Mouse (Mus musculus): Measurements from ENCODE around the gene Mpz. TPM values are rescaled to one million over a fixed set of nuclear protein-coding genes. Genes with fewer than 3 reads are reported as not detected.

Mpz gene
- polyA plus RNA-seq, 1 experiment from 2014 or later = 0.05 TPM

DNA sequence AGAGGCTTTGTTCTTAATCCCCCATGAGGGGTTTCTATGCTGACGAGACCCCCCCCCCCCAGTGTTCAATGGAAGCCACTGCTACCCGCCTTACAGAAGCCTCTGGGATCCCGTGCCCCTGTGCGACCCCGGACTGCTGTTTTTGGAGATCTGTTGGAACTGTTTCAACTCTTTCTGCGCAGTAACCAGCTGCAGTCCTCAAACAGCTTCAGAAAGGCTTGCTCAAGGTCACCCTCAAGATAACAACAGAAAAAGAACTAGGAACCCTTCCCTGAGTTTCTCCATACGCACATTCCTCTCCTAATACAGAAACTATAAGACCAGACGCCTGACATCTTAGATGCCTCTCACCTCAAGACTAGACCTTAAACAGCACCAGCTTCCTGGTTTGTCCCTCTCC is 38.5 kb downstream of the Mpz start:
- Histone ChIP-seq H3K9me3 (ENCODE audit: low read length) (no peaks in the 10 kb centered on the region), H3K36me3 (replicated peaks; ENCODE audit: insufficient read depth, low read length) (no peaks in the 10 kb centered on the region), H3K4me2 (ENCODE audit: low read depth, low read length) (no peak overlapping the region), H3K27ac (ENCODE audit: low read depth) (no peak overlapping the region), H3K4me1 (ENCODE audit: insufficient read depth) (peaks cover 5% of the 10 kb centered on the region), H3K27me3 (ENCODE audit: insufficient read depth, low read length) (peaks cover 2% of the 10 kb centered on the region; the same call in 1 of the 2 replicates), H3K9ac (replicated peaks) (no peak overlapping the region), H3K4me3 (ENCODE audit: low read depth, low read length) (no peak overlapping the region)
- WGBS (ENCODE audit: insufficient replicate concordance) = 62% methylated on average over 8 of the region's 8 CpGs
- ATAC-seq (no peak), DNase-seq (no peak)
- TF ChIP-seq EP300 (IDR thresholded peaks at IDR 0.05; ENCODE audit: low read depth) (no peak), CTCF (IDR thresholded peaks at IDR 0.05; ENCODE audit: low read depth) (no peak)

DNA sequence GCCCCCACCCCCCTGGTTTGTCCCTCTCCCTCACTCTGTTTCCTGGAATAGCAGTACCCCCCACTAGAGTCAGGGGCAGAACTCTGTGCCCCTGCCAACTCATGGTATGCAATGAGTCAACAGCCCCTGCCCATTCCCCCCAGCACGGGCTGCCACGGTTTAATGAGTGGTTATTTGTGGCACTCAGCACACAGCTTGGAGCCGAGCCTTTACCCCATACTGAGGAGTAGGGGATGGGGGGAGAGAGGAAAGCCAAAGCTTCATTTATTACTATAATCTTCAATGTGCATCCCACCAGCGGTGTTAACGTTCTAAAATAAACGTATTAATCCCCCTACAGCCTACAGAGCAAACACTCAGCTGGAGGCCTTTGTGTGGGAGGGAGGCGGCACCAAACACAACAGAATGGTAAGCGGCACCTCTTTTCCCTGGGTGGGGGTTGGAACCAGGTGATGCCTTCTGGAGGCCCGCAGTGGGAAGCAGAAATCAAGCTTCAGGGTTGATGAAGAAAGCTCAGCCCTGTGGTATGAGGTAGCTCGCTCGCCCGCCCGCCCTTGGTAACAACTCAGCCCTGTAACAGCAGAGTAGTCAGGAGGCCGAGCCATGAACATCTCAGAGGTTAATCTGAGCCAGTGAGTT is 39.1 kb downstream of the Mpz start:
- Histone ChIP-seq H3K9ac (replicated peaks) (no peak overlapping the region; the same call in 1 of the 2 replicates), H3K4me2 (ENCODE audit: low read depth, low read length) (no peak overlapping the region), H3K4me1 (ENCODE audit: insufficient read depth) (peaks cover 5% of the 10 kb centered on the region), H3K27me3 (ENCODE audit: insufficient read depth, low read length) (peaks cover 4% of the 10 kb centered on the region; the same call in 1 of the 2 replicates), H3K27ac (ENCODE audit: low read depth) (no peak overlapping the region), H3K4me3 (ENCODE audit: low read depth, low read length) (no peak overlapping the region), H3K9me3 (ENCODE audit: low read length) (no peaks in the 10 kb centered on the region), H3K36me3 (replicated peaks; ENCODE audit: insufficient read depth, low read length) (no peaks in the 10 kb centered on the region)
- no peak for DNase-seq
- WGBS (ENCODE audit: insufficient replicate concordance) = 57% methylated on average over 14 of the region's 14 CpGs
- ATAC-seq = no peak
- no peak for TF ChIP-seq EP300 (IDR thresholded peaks at IDR 0.05; ENCODE audit: low read depth)
- no peak for TF ChIP-seq CTCF (IDR thresholded peaks at IDR 0.05; ENCODE audit: low read depth)

DNA sequence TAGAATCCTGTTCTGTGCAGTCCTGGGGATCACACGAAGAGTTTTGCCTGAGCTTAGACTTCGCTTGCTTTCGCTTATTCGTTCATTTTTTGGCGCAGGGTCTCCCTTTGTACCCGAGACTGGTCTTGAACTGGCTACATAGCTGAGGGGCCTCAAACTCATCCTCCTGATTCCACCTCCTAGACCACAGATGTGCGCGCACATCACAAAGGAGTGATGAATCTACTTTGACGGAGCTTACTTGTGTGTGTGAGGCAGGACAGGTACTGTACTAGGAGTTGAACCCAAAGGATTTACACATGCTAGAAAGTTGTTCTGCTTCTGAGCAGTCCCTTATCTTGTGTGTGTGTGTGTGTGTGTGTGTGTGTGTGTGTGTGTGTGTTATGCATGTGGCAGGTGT is 40.3 kb downstream of the Mpz start:
- Histone ChIP-seq H3K9ac (replicated peaks) (no peak overlapping the region), H3K4me3 (ENCODE audit: low read depth, low read length) (no peak overlapping the region), H3K9me3 (ENCODE audit: low read length) (no peaks in the 10 kb centered on the region), H3K4me1 (ENCODE audit: insufficient read depth) (peaks cover 8% of the 10 kb centered on the region), H3K27me3 (ENCODE audit: insufficient read depth, low read length) (peaks cover 13% of the 10 kb centered on the region), H3K36me3 (replicated peaks; ENCODE audit: insufficient read depth, low read length) (no peaks in the 10 kb centered on the region), H3K27ac (ENCODE audit: low read depth) (no peak overlapping the region), H3K4me2 (ENCODE audit: low read depth, low read length) (no peak overlapping the region)
- TF ChIP-seq EP300 (IDR thresholded peaks at IDR 0.05; ENCODE audit: low read depth) = no peak
- no peak for TF ChIP-seq CTCF (IDR thresholded peaks at IDR 0.05; ENCODE audit: low read depth)
- ATAC-seq = no peak
- no peak for DNase-seq
- WGBS (ENCODE audit: insufficient replicate concordance) = 86% methylated on average over 9 of the region's 9 CpGs

GRCm38 (mm10) chr1:171192283-171192682 is 41.8 kb downstream of the Mpz start:
- peaks cover 21% of the 10 kb centered on the region for H3K27me3 ChIP-seq (ENCODE audit: insufficient read depth, low read length)

GRCm38 (mm10) chr1:171193093-171193840 is 42.8 kb downstream of the Mpz start:
- H3K27me3 ChIP-seq (ENCODE audit: insufficient read depth, low read length) = peaks cover 21% of the 10 kb centered on the region
- no peak overlapping the region for H3K27ac ChIP-seq (ENCODE audit: low read depth)
- TF ChIP-seq CTCF (IDR thresholded peaks at IDR 0.05; ENCODE audit: low read depth) = no peak
- TF ChIP-seq EP300 (IDR thresholded peaks at IDR 0.05; ENCODE audit: low read depth) = no peak
- H3K4me3 ChIP-seq (ENCODE audit: low read depth, low read length) = 0 out of 2 replicates have a peak overlapping the region, but pooled peaks have one; percentile 2
- H3K36me3 ChIP-seq (replicated peaks; ENCODE audit: insufficient read depth, low read length) = no peaks in the 10 kb centered on the region
- ATAC-seq = no peak
- WGBS (ENCODE audit: insufficient replicate concordance) = 17% methylated on average over 18 of the region's 18 CpGs
- no peak overlapping the region for H3K9ac ChIP-seq (replicated peaks)
- no peaks in the 10 kb centered on the region for H3K9me3 ChIP-seq (ENCODE audit: low read length)
- peak overlapping the region; percentile 49 for H3K4me2 ChIP-seq (ENCODE audit: low read depth, low read length)
- DNase-seq = no peak
- peaks cover 13% of the 10 kb centered on the region for H3K4me1 ChIP-seq (ENCODE audit: insufficient read depth)

More at GRCm38 (mm10) chr1:171192283-171192682, 41.8 kb downstream of the Mpz start:
- Histone ChIP-seq H3K4me3 (ENCODE audit: low read depth, low read length) (no peak overlapping the region), H3K36me3 (replicated peaks; ENCODE audit: insufficient read depth, low read length) (no peaks in the 10 kb centered on the region), H3K9me3 (ENCODE audit: low read length) (no peaks in the 10 kb centered on the region), H3K4me1 (ENCODE audit: insufficient read depth) (peaks cover 13% of the 10 kb centered on the region), H3K27ac (ENCODE audit: low read depth) (no peak overlapping the region), H3K4me2 (ENCODE audit: low read depth, low read length) (no peak overlapping the region), H3K9ac (replicated peaks) (no peak overlapping the region)
- ATAC-seq (no peak), DNase-seq (no peak)
- no peak for TF ChIP-seq CTCF (IDR thresholded peaks at IDR 0.05; ENCODE audit: low read depth)
- TF ChIP-seq EP300 (IDR thresholded peaks at IDR 0.05; ENCODE audit: low read depth) = no peak
- WGBS (ENCODE audit: insufficient replicate concordance) = 65% methylated on average over 10 of the region's 10 CpGs

Data from liver, postnatal 0 days (tissue).